Mouse (Mus musculus): ENCODE measurements around the gene Lpin1. TPM values are rescaled to one million over a fixed set of nuclear protein-coding genes. Genes with fewer than 3 reads are reported as not detected.

Gene Lpin1
- total and polyA plus RNA-seq, 2 experiments from 2014 or later = 8.4 to 15.4 TPM

GRCm38 (mm10) chr12:16599359-16599758 is 11.4 kb downstream of the Lpin1 start:
- Histone ChIP-seq H3K27me3 (ENCODE audit: insufficient read depth, low read length) (no peaks in the 10 kb centered on the region), H3K27ac (ENCODE audit: low read depth, low read length) (no peak overlapping the region), H3K4me1 (ENCODE audit: insufficient read depth) (no peaks in the 10 kb centered on the region), H3K36me3 (ENCODE audit: insufficient read depth) (no peaks in the 10 kb centered on the region), H3K9me3 (ENCODE audit: low read length) (no peaks in the 10 kb centered on the region), H3K4me3 (ENCODE audit: low read depth, low read length) (no peak overlapping the region), H3K9ac (no peak overlapping the region), H3K4me2 (ENCODE audit: low read depth) (no peak overlapping the region)
- WGBS = 46% methylated on average over 3 of the region's 3 CpGs
- DNase-seq (no peak), ATAC-seq (no peak)
- no peak for TF ChIP-seq CTCF (IDR thresholded peaks at IDR 0.05; ENCODE audit: low read depth)

GRCm38 (mm10) chr12:16593761-16594160 is 17.0 kb downstream of the Lpin1 start:
- no peak overlapping the region for H3K9ac ChIP-seq
- TF ChIP-seq CTCF (IDR thresholded peaks at IDR 0.05; ENCODE audit: low read depth) = no peak
- no peaks in the 10 kb centered on the region for H3K27me3 ChIP-seq (ENCODE audit: insufficient read depth, low read length)
- 0 out of 2 replicates have a peak, but pooled peaks cover 5% of the 10 kb centered on the region for H3K4me1 ChIP-seq (ENCODE audit: insufficient read depth)
- no peak overlapping the region for H3K4me2 ChIP-seq (ENCODE audit: low read depth)
- DNase-seq (no peak), ATAC-seq (no peak)
- H3K27ac ChIP-seq (ENCODE audit: low read depth, low read length) = no peak overlapping the region
- no peak overlapping the region for H3K4me3 ChIP-seq (ENCODE audit: low read depth, low read length)
- WGBS = 93% methylated on average over 7 of the region's 7 CpGs
- H3K9me3 ChIP-seq (ENCODE audit: low read length) = no peaks in the 10 kb centered on the region
- H3K36me3 ChIP-seq (ENCODE audit: insufficient read depth) = no peaks in the 10 kb centered on the region

- no peak for ATAC-seq
- TF ChIP-seq CTCF (IDR thresholded peaks at IDR 0.05; ENCODE audit: low read depth) = no peak
- no peaks in the 10 kb centered on the region for H3K9me3 ChIP-seq (ENCODE audit: low read length)
- no peaks in the 10 kb centered on the region for H3K27me3 ChIP-seq (ENCODE audit: insufficient read depth, low read length)
- 76% methylated on average over 7 of the region's 7 CpGs for WGBS
- no peak overlapping the region for H3K27ac ChIP-seq (ENCODE audit: low read depth, low read length)
- H3K4me2 ChIP-seq (ENCODE audit: low read depth) = no peak overlapping the region
- no peak for DNase-seq
- no peak overlapping the region for H3K4me3 ChIP-seq (ENCODE audit: low read depth, low read length)
- no peak overlapping the region for H3K9ac ChIP-seq
- H3K36me3 ChIP-seq (ENCODE audit: insufficient read depth) = no peaks in the 10 kb centered on the region
- peaks cover 10% of the 10 kb centered on the region; the same call in 1 of the 2 replicates for H3K4me1 ChIP-seq (ENCODE audit: insufficient read depth)
Measured at GRCm38 (mm10) chr12:16593014-16593413, 17.8 kb downstream of the Lpin1 start.

DNA sequence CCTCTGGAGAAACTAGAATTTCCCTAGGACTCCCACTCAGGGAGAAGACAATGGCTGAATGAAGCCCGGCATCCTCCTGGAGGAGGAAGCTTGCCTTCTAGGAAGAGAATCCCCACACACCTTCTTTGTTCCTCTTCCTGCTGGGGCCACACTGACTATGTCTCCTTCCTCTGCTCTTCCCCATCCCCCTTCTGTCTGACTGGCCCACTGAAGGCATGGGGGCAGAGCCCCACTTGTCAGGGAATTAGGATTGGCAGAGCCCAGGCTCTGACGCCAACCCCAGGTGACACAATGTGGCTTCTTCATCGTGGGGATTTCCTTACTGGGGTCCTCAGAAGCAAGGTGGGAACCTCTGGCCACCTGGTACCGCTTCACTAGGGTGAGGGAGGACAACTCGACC is 18.3 kb downstream of the Lpin1 start:
- H3K36me3 ChIP-seq (ENCODE audit: insufficient read depth) = no peaks in the 10 kb centered on the region
- no peak for DNase-seq
- H3K9ac ChIP-seq = no peak overlapping the region
- H3K9me3 ChIP-seq (ENCODE audit: low read length) = no peaks in the 10 kb centered on the region
- no peak overlapping the region for H3K4me3 ChIP-seq (ENCODE audit: low read depth, low read length)
- H3K4me1 ChIP-seq (ENCODE audit: insufficient read depth) = peaks cover 13% of the 10 kb centered on the region
- H3K4me2 ChIP-seq (ENCODE audit: low read depth) = no peak overlapping the region
- WGBS = 64% methylated on average over 5 of the region's 5 CpGs
- no peak for TF ChIP-seq CTCF (IDR thresholded peaks at IDR 0.05; ENCODE audit: low read depth)
- no peak for ATAC-seq
- H3K27ac ChIP-seq (ENCODE audit: low read depth, low read length) = no peak overlapping the region
- H3K27me3 ChIP-seq (ENCODE audit: insufficient read depth, low read length) = no peaks in the 10 kb centered on the region

DNA sequence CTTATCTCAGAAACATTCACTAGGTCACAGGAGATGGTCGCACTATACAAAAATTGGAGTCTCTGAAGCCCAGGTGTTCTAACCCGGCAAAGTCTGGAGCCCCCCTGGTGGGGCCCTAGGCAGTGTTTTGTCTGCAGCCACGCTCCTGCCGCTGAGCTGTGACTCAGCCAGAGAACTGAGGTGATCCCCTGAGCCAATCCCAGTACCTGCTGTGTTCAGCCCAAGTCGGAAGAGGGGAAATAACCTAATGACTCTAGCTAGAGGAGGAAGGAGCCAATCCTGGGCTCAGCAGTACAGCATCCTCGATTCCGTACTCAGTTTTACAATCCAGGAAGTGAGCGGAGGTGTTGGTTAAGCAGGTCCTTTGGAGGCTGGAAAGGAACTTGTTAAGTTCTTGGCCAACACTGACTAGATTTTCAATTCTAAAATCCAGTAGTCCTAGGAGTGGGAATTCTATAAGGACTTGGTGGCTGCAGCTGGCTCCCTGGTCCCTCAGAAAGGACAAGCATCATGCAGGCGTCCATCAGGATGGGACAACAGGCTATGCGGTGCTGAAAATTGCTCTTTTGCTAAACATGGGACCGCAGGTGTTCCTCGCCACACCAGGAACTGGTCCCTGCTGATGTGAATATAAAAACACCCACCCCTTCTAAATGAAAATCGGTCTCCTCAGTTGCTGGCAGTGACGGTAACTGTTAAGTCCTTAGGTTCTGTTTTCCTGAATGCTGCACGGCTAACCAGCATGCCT is 19.1 kb downstream of the Lpin1 start:
- no peaks in the 10 kb centered on the region for H3K27me3 ChIP-seq (ENCODE audit: insufficient read depth, low read length)
- ATAC-seq (peak; percentile 84), DNase-seq (peak; percentile 92)
- peaks cover 13% of the 10 kb centered on the region for H3K4me1 ChIP-seq (ENCODE audit: insufficient read depth)
- no peaks in the 10 kb centered on the region for H3K9me3 ChIP-seq (ENCODE audit: low read length)
- peak overlapping the region; percentile 52 for H3K4me3 ChIP-seq (ENCODE audit: low read depth, low read length)
- WGBS = 4% methylated on average over 15 of the region's 15 CpGs
- no peaks in the 10 kb centered on the region for H3K36me3 ChIP-seq (ENCODE audit: insufficient read depth)
- H3K9ac ChIP-seq = peak overlapping the region; percentile 57
- H3K4me2 ChIP-seq (ENCODE audit: low read depth) = peak overlapping the region; percentile 77
- TF ChIP-seq CTCF (IDR thresholded peaks at IDR 0.05; ENCODE audit: low read depth) = no peak
- peak overlapping the region; percentile 54; the same call in 1 of the 2 replicates for H3K27ac ChIP-seq (ENCODE audit: low read depth, low read length)

DNA sequence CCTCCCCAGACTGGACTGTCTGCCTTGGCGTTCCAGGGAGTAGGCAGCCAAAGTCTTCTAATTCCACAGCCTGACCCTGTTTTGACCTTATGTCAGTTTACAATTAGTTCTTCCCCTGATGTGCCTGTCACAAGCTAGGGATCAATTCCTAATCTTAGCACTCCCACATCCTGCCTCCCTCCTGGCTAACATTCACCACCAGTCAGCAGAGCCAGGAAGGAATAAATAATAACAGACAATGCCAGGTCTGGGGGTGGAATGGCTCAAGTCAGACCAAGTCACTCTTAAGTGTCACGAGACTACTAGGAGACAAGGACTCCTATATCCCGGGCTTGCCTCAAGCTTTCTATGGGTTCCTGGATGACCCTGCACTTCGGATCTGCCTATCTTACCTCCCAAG is 20.8 kb downstream of the Lpin1 start:
- Histone ChIP-seq H3K9me3 (ENCODE audit: low read length) (no peaks in the 10 kb centered on the region), H3K27ac (ENCODE audit: low read depth, low read length) (no peak overlapping the region)
- no peak for ATAC-seq

DNA sequence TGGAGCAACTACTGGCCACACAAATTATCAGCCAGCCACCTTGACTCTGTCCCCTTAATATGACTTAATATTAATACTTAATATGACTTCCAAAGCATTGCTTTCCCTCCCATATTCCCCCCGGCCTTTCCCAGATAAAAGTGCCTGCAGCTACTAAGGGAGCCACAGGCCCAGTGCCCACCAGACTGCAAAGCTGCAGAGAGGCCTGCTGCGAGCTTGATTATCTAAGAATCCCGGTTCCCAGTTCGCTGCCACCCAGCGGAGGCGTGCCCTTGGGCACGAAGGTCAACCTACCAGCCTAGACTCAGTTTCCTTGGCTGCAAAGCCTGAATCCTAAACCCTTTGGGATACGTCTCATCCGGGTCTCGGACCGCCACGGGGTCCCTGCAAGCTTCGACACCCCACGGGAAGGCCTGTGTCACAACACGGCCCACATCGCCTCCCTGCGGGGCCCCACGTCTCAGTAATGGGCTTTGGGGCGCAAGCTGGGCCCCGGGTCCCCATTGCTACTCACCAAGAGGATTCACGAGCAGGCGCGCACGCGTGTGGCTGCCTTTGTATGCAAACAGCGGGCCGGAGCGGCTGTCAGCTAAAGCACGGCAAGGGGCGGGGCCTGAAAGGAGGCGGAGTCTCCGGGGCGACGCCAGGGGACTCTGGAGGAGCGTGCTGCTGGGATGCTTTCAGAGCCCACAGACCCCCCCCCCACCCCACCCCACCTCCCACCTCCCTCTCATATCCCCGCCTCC is 21.4 kb downstream of the Lpin1 start:
- TF ChIP-seq CTCF (IDR thresholded peaks at IDR 0.05; ENCODE audit: low read depth) = no peak
- peak overlapping the region; percentile 76 for H3K4me2 ChIP-seq (ENCODE audit: low read depth)
- peaks cover 13% of the 10 kb centered on the region for H3K4me1 ChIP-seq (ENCODE audit: insufficient read depth)
- DNase-seq = peak; percentile 96
- no peaks in the 10 kb centered on the region for H3K27me3 ChIP-seq (ENCODE audit: insufficient read depth, low read length)
- 2% methylated on average over 36 of the region's 36 CpGs for WGBS
- peak overlapping the region; percentile 95 for H3K9ac ChIP-seq
- peak overlapping the region; percentile 87 for H3K27ac ChIP-seq (ENCODE audit: low read depth, low read length)
- no peaks in the 10 kb centered on the region for H3K36me3 ChIP-seq (ENCODE audit: insufficient read depth)
- ATAC-seq = peak; percentile 94
- no peaks in the 10 kb centered on the region for H3K9me3 ChIP-seq (ENCODE audit: low read length)
- peak overlapping the region; percentile 91 for H3K4me3 ChIP-seq (ENCODE audit: low read depth, low read length)

More for the DNA sequence above, 20.8 kb downstream of the Lpin1 start:
- peak overlapping the region; percentile 76 for H3K4me2 ChIP-seq (ENCODE audit: low read depth)
- WGBS = 26% methylated on average over 4 of the region's 4 CpGs
- no peak overlapping the region for H3K9ac ChIP-seq
- no peaks in the 10 kb centered on the region for H3K27me3 ChIP-seq (ENCODE audit: insufficient read depth, low read length)
- peaks cover 13% of the 10 kb centered on the region for H3K4me1 ChIP-seq (ENCODE audit: insufficient read depth)
- H3K4me3 ChIP-seq (ENCODE audit: low read depth, low read length) = peak overlapping the region; percentile 91; the same call in 1 of the 2 replicates
- H3K36me3 ChIP-seq (ENCODE audit: insufficient read depth) = no peaks in the 10 kb centered on the region
- no peak for DNase-seq
- TF ChIP-seq CTCF (IDR thresholded peaks at IDR 0.05; ENCODE audit: low read depth) = no peak

Data from forebrain, postnatal 0 days (tissue).